Mouse (Mus musculus) MEL (cell line): ENCODE data around the gene Rnaseh2c. TPM values are rescaled to one million over a fixed set of nuclear protein-coding genes. Genes with fewer than 3 reads are reported as not detected.

Experiments
- DNase-seq: peaks from one replicate; pipeline ENCODE4 v3.0.0; 2011; ENCODE audit warnings: low read depth, low spot score
- H3K27ac ChIP-seq: 2 replicates; pipeline ENCODE4 v1.5.1; 2012; ENCODE audit warnings: low read depth, mild to moderate bottlenecking, control low read depth, low read length, moderate library complexity; ENCODE audit not compliant: control insufficient read depth
- H3K27me3 ChIP-seq, 2 experiments: fragments of 150-350 bp in 1 of 2; sonication (generic) in 1 of 2; 2 replicates each; pipeline ENCODE4 v1.6.1; 2012; ENCODE audit warnings: low read length in 2 of 2, mild to moderate bottlenecking in 2 of 2, improper control_type of control experiment in 1 of 2, moderate library complexity in 1 of 2; ENCODE audit not compliant: insufficient read depth in 2 of 2, control insufficient read depth in 1 of 2
- H3K36me3 ChIP-seq, 2 experiments: 2 replicates each; pipeline ENCODE4 v1.6.1; 2012 to 2014; ENCODE audit warnings: low read length in 2 of 2, improper control_type of control experiment in 1 of 2, inconsistent platforms in 1 of 2, mild to moderate bottlenecking in 1 of 2; ENCODE audit not compliant: insufficient read depth in 2 of 2, control insufficient read depth in 1 of 2
- H3K4me1 ChIP-seq, 2 experiments: fragments of 150-350 bp in 1 of 2; sonication (generic) in 1 of 2; 2 replicates each; pipeline ENCODE4 v1.6.1; 2012; ENCODE audit warnings: low read length in 2 of 2, improper control_type of control experiment in 1 of 2, mild to moderate bottlenecking in 1 of 2; ENCODE audit not compliant: insufficient read depth in 2 of 2, control insufficient read depth in 1 of 2
- H3K4me3 ChIP-seq, 2 experiments: fragments of 150-350 bp in 1 of 2; sonication (generic) in 1 of 2; 2 replicates each; pipeline ENCODE4 v1.5.1; 2012; ENCODE audit warnings: low read depth in 2 of 2, low read length in 2 of 2, mild to moderate bottlenecking in 2 of 2, moderate library complexity in 2 of 2, control low read depth in 1 of 2, improper control_type of control experiment in 1 of 2; ENCODE audit not compliant: control insufficient read depth in 1 of 2, insufficient read depth in 1 of 2
- H3K79me2 ChIP-seq: 2 replicates; pipeline ENCODE4 v1.6.1; 2012; ENCODE audit warnings: mild to moderate bottlenecking, low read length, moderate library complexity; ENCODE audit not compliant: control insufficient read depth, poor library complexity, insufficient read depth
- H3K9ac ChIP-seq: 2 replicates; pipeline ENCODE4 v1.6.1; 2012; ENCODE audit warnings: low read depth, mild to moderate bottlenecking, control low read depth, low read length, moderate library complexity; ENCODE audit not compliant: control insufficient read depth, poor library complexity, severe bottlenecking
- H3K9me3 ChIP-seq: fragments of 150-350 bp; sonication (generic); replicated peaks from 2 replicates; pipeline ENCODE4 v1.6.1; 2012; ENCODE audit warnings: mild to moderate bottlenecking, low read length, improper control_type of control experiment, moderate library complexity; ENCODE audit not compliant: insufficient read depth
- BHLHE40 ChIP-seq: IDR thresholded peaks from 2 replicates; pipeline ENCODE4 v1.6.1; 2012; ENCODE audit warnings: low read depth, mild to moderate bottlenecking, inconsistent platforms, low read length, improper control_type of control experiment, borderline replicate concordance
- CHD1 ChIP-seq: IDR thresholded peaks from 2 replicates; pipeline ENCODE4 v1.6.1; 2012; ENCODE audit warnings: low read depth, mild to moderate bottlenecking, inconsistent platforms, low read length, improper control_type of control experiment
- CHD2 ChIP-seq: IDR thresholded peaks from 2 replicates; pipeline ENCODE4 v1.6.1; 2011; ENCODE audit warnings: low read length, improper control_type of control experiment
- CTCF ChIP-seq, 3 experiments: IDR thresholded peaks in 2 of 3; conservative IDR thresholded peaks in 1 of 3; 2 replicates each; pipeline ENCODE4 v1.5.1; 2011 to 2012; ENCODE audit warnings: low read length in 3 of 3, low read depth in 2 of 3, mild to moderate bottlenecking in 2 of 3, improper control_type of control experiment in 1 of 3, inconsistent platforms in 1 of 3, mixed read lengths in 1 of 3, moderate library complexity in 1 of 3; ENCODE audit not compliant: control insufficient read depth in 1 of 3, insufficient read depth in 1 of 3, poor library complexity in 1 of 3, severe bottlenecking in 1 of 3
- EP300 ChIP-seq, 2 experiments: IDR thresholded peaks; 2 replicates each; pipeline ENCODE4 v1.6.1; 2011; ENCODE audit warnings: improper control_type of control experiment in 2 of 2, low read length in 2 of 2, low read depth in 1 of 2, mild to moderate bottlenecking in 1 of 2
- ETS1 ChIP-seq: IDR thresholded peaks from 2 replicates; pipeline ENCODE4 v1.6.1; 2012; ENCODE audit warnings: low read depth, mild to moderate bottlenecking, inconsistent platforms, low read length, improper control_type of control experiment, moderate library complexity
- GABPA ChIP-seq: IDR thresholded peaks from 2 replicates; pipeline ENCODE4 v1.6.1; 2012; ENCODE audit warnings: low read depth, mild to moderate bottlenecking, inconsistent platforms, low read length, improper control_type of control experiment, moderate library complexity
- GATA1 ChIP-seq: IDR thresholded peaks from 2 replicates; pipeline ENCODE4 v1.6.1; 2011; ENCODE audit warnings: low read depth, low read length, improper control_type of control experiment
- HCFC1 ChIP-seq: IDR thresholded peaks from 2 replicates; pipeline ENCODE4 v1.6.1; 2012; ENCODE audit warnings: low read depth, mild to moderate bottlenecking, inconsistent platforms, low read length, improper control_type of control experiment, moderate library complexity
- JUND ChIP-seq: IDR thresholded peaks from 2 replicates; pipeline ENCODE4 v1.6.1; 2011; ENCODE audit warnings: low read depth, mild to moderate bottlenecking, improper control_type of control experiment, low read length
- KAT2A ChIP-seq: conservative IDR thresholded peaks from 2 replicates; pipeline ENCODE4 v1.6.1; 2012; ENCODE audit warnings: low read depth, low read length, improper control_type of control experiment, inconsistent platforms
- MAFK ChIP-seq: IDR thresholded peaks from 2 replicates; pipeline ENCODE4 v1.6.1; 2011; ENCODE audit warnings: low read depth, mild to moderate bottlenecking, low read length, improper control_type of control experiment, borderline replicate concordance
- MAX ChIP-seq: IDR thresholded peaks from 2 replicates; pipeline ENCODE4 v1.6.1; 2011; ENCODE audit warnings: low read length, improper control_type of control experiment
- MAZ ChIP-seq: IDR thresholded peaks from 2 replicates; pipeline ENCODE4 v1.6.1; 2012; ENCODE audit warnings: low read depth, mild to moderate bottlenecking, inconsistent platforms, low read length, improper control_type of control experiment
- MEF2A ChIP-seq: IDR thresholded peaks from 2 replicates; pipeline ENCODE4 v1.6.1; 2014; ENCODE audit warnings: low read depth, mild to moderate bottlenecking, inconsistent platforms, low read length, improper control_type of control experiment; ENCODE audit not compliant: poor library complexity, insufficient replicate concordance, severe bottlenecking; ENCODE audit errors: extremely low read depth
- MYB ChIP-seq: IDR thresholded peaks from 2 replicates; pipeline ENCODE4 v1.6.1; 2011; ENCODE audit warnings: mild to moderate bottlenecking, low read depth, low read length, improper control_type of control experiment
- MYC ChIP-seq: IDR thresholded peaks from 2 replicates; pipeline ENCODE4 v1.6.1; 2011; ENCODE audit warnings: low read depth, mild to moderate bottlenecking, low read length, improper control_type of control experiment, moderate library complexity
- NELFE ChIP-seq: IDR thresholded peaks from 2 replicates; pipeline ENCODE4 v1.6.1; 2011; ENCODE audit warnings: low read depth, low read length, improper control_type of control experiment
- NRF1 ChIP-seq: IDR thresholded peaks from 2 replicates; pipeline ENCODE4 v1.6.1; 2014; ENCODE audit warnings: low read depth, mild to moderate bottlenecking, inconsistent platforms, low read length, improper control_type of control experiment, moderate library complexity; ENCODE audit not compliant: poor library complexity, insufficient read depth, severe bottlenecking
- POLR2A ChIP-seq, 2 experiments: IDR thresholded peaks; 2 replicates each; pipeline ENCODE4 v1.6.1; 2011 to 2012; ENCODE audit warnings: low read length in 2 of 2, mild to moderate bottlenecking in 2 of 2, control low read depth in 1 of 2, improper control_type of control experiment in 1 of 2, low read depth in 1 of 2, moderate library complexity in 1 of 2; ENCODE audit not compliant: control insufficient read depth in 1 of 2, insufficient read depth in 1 of 2, poor library complexity in 1 of 2
- POLR2AphosphoS2 ChIP-seq: IDR thresholded peaks from 2 replicates; pipeline ENCODE4 v1.6.1; 2011; ENCODE audit warnings: low read length, improper control_type of control experiment
- POLR2AphosphoS5 ChIP-seq: IDR thresholded peaks from 2 replicates; pipeline ENCODE4 v1.6.1; 2012; ENCODE audit warnings: low read depth, borderline replicate concordance, mild to moderate bottlenecking, inconsistent platforms, low read length, moderate library complexity, mixed read lengths
- RAD21 ChIP-seq: IDR thresholded peaks from 2 replicates; pipeline ENCODE4 v1.6.1; 2011; ENCODE audit warnings: mild to moderate bottlenecking, low read depth, low read length, improper control_type of control experiment
- RCOR1 ChIP-seq: IDR thresholded peaks from 2 replicates; pipeline ENCODE4 v1.6.1; 2012; ENCODE audit warnings: low read depth, mild to moderate bottlenecking, inconsistent platforms, low read length, improper control_type of control experiment
- SIN3A ChIP-seq: IDR thresholded peaks from 2 replicates; pipeline ENCODE4 v1.6.1; 2012; ENCODE audit warnings: low read length, improper control_type of control experiment, inconsistent platforms
- SMC3 ChIP-seq: IDR thresholded peaks from 2 replicates; pipeline ENCODE4 v1.6.1; 2011; ENCODE audit warnings: low read depth, low read length, improper control_type of control experiment
- TBP ChIP-seq: IDR thresholded peaks from 2 replicates; pipeline ENCODE4 v1.8.0; 2011; ENCODE audit warnings: low read depth, low read length, improper control_type of control experiment
- TCF12 ChIP-seq: IDR thresholded peaks from 2 replicates; pipeline ENCODE4 v1.6.1; 2014; ENCODE audit warnings: low read depth, mild to moderate bottlenecking, inconsistent platforms, low read length, improper control_type of control experiment, moderate library complexity
- UBTF ChIP-seq: IDR thresholded peaks from 2 replicates; pipeline ENCODE4 v1.6.1; 2012; ENCODE audit warnings: low read depth, mild to moderate bottlenecking, inconsistent platforms, low read length, improper control_type of control experiment, moderate library complexity, borderline replicate concordance; ENCODE audit not compliant: insufficient read depth
- USF2 ChIP-seq, 2 experiments: IDR thresholded peaks; 2 replicates each; pipeline ENCODE4 v1.6.1; 2011 to 2012; ENCODE audit warnings: improper control_type of control experiment in 2 of 2, low read length in 2 of 2, borderline replicate concordance in 1 of 2, inconsistent platforms in 1 of 2, low read depth in 1 of 2, mild to moderate bottlenecking in 1 of 2; ENCODE audit not compliant: insufficient read depth in 1 of 2
- ZC3H11A ChIP-seq: IDR thresholded peaks from 2 replicates; pipeline ENCODE4 v1.6.1; 2012; ENCODE audit warnings: low read depth, mild to moderate bottlenecking, inconsistent platforms, low read length, improper control_type of control experiment
- ZKSCAN1 ChIP-seq: IDR thresholded peaks from 2 replicates; pipeline ENCODE4 v1.6.1; 2012; ENCODE audit warnings: low read depth, mild to moderate bottlenecking, inconsistent platforms, low read length, improper control_type of control experiment, moderate library complexity
- ZMIZ1 ChIP-seq: IDR thresholded peaks from 2 replicates; pipeline ENCODE4 v1.6.1; 2012; ENCODE audit warnings: low read depth, mild to moderate bottlenecking, inconsistent platforms, low read length, improper control_type of control experiment, moderate library complexity
- ZNF384 ChIP-seq: IDR thresholded peaks from 2 replicates; pipeline ENCODE4 v1.6.1; 2012; ENCODE audit warnings: low read depth, mild to moderate bottlenecking, inconsistent platforms, low read length, improper control_type of control experiment
- polyA plus RNA-seq, 2 experiments: library from polyadenylated mRNA; stranded (reverse) in 1 of 2; unstranded in 1 of 2; fragments of >175 nt in 1 of 2; fragments of >200 nt in 1 of 2; gene quantifications; 2 replicates each; pipeline versions ENCODE4 v1.2.1 to v1.2.4; 2012; ENCODE audit warnings: low replicate concordance in 2 of 2, low read depth in 1 of 2; ENCODE audit not compliant: insufficient read length in 2 of 2, insufficient read depth in 1 of 2, missing spikeins in 1 of 2
- total RNA-seq: library from RNA; depleted of rRNA; stranded (reverse); fragments of 300-350 nt; gene quantifications from 2 replicates; pipeline ENCODE4 v1.2.3, GENCODE M21; 2012

Rnaseh2c gene
- total and polyA plus RNA-seq, 3 experiments = 109 to 165 TPM; not detected in 1

GRCm38 (mm10) chr19:5609547-5610404 is 8.1 kb downstream of the Rnaseh2c start, which contains the start of gene Kat5:
TSS of gene Kat5 (minus strand) at chr19:5610237.
- Histone ChIP-seq H3K9ac (peak within 1 kb of the TSS; percentile 90), H3K27me3 (no peaks in the 10 kb centered on the region), H3K27ac (peak within 1 kb of the TSS; percentile 98), H3K79me2 (peaks cover 7% of the 10 kb centered on the region), H3K4me3 (peak within 1 kb of the TSS; percentile 89 to 93), H3K9me3 (no peaks in the 10 kb centered on the region), H3K36me3 (peaks cover 0 to 37% of the 10 kb centered on the region in 2 experiments; a peak in 2 of 4 replicates), H3K4me1 (peaks cover 11 to 33% of the 10 kb centered on the region in 2 experiments)
- DNase-seq = peak; percentile 94
- peak; percentile 70 for TF ChIP-seq BHLHE40
- TF ChIP-seq CHD1 = no peak
- no peak for TF ChIP-seq GATA1
- 0 out of 2 replicates have a peak, but pooled peaks have one; percentile 43 for TF ChIP-seq MEF2A
- no peak for TF ChIP-seq GABPA
- no peak for TF ChIP-seq ZC3H11A
- TF ChIP-seq SIN3A = peak; percentile 83
- TF ChIP-seq MYB = no peak
- TF ChIP-seq SMC3 = no peak
- TF ChIP-seq CTCF (IDR thresholded peaks at IDR 0.05 in 2 of 3, conservative IDR thresholded peaks at IDR 0.05 in 1 of 3; ENCODE audit: control insufficient read depth in 1 of 3, insufficient read depth in 1 of 3, low read depth in 2 of 3, low read length in 3 of 3, poor library complexity in 1 of 3, severe bottlenecking in 1 of 3) = peak in 1 of 3 experiments; percentile 16; a peak in 1 of 6 replicates
- no peak for TF ChIP-seq UBTF
- TF ChIP-seq ZNF384 = no peak
- no peak for TF ChIP-seq JUND
- peak; percentile 36; the same call in 1 of the 2 replicates for TF ChIP-seq MYC
- TF ChIP-seq TBP = peak; percentile 60
- TF ChIP-seq EP300 (IDR thresholded peaks at IDR 0.05; ENCODE audit: low read depth in 1 of 2, low read length in 2 of 2) = no peak; a peak in 1 of 4 replicates
- TF ChIP-seq MAFK = no peak
- TF ChIP-seq TCF12 = peak; percentile 40; the same call in 1 of the 2 replicates
- TF ChIP-seq RAD21 = no peak
- TF ChIP-seq ZKSCAN1 = no peak
- TF ChIP-seq ETS1 = peak; percentile 4; the same call in 1 of the 2 replicates
- TF ChIP-seq NRF1 = no peak
- TF ChIP-seq CHD2 = no peak
- 0 out of 2 replicates have a peak, but pooled peaks have one; percentile 16 for TF ChIP-seq RCOR1
- peak; percentile 77 for TF ChIP-seq NELFE
- TF ChIP-seq MAZ = peak; percentile 51
- TF ChIP-seq USF2 (IDR thresholded peaks at IDR 0.05; ENCODE audit: borderline replicate concordance in 1 of 2, insufficient read depth in 1 of 2, low read depth in 1 of 2, low read length in 2 of 2) = peak; percentile 60 to 88; a peak in 3 of 4 replicates
- TF ChIP-seq ZMIZ1 = peak; percentile 91
- TF ChIP-seq MAX = peak; percentile 90
- TF ChIP-seq POLR2AphosphoS2 = 0 out of 2 replicates have a peak, but pooled peaks have one; percentile 44
- TF ChIP-seq POLR2A (IDR thresholded peaks at IDR 0.05; ENCODE audit: control insufficient read depth in 1 of 2, insufficient read depth in 1 of 2, low read depth in 1 of 2, low read length in 2 of 2, poor library complexity in 1 of 2) = peak; percentile 59 to 83
- TF ChIP-seq POLR2AphosphoS5 = no peak
- no peak; the same call in 1 of the 2 replicates for TF ChIP-seq KAT2A
- peak; percentile 91 for TF ChIP-seq HCFC1
